12 mouse cellular contexts compared by ENCODE assay signal in genomic region chr12:100985793-100986157, GRCm38 (mm10).
"Had no signal": no experiment of that assay in that cellular context is flagged by ENCODE, and none has a peak within 500 bp of the region (broad histone marks: within the 10 kb centered on the region; RNA-seq: fewer than 3 reads in every experiment).

No protein-coding gene starts in this region.

- H3K27ac ChIP-seq: intestine, embryonic 15.5 days; kidney, postnatal 0 days; liver, embryonic 13.5 days; neural tube, embryonic 12.5 days; stomach, embryonic 15.5 days had no signal

- H3K9me3 ChIP-seq: intestine, embryonic 15.5 days; liver, embryonic 13.5 days; lung, embryonic 15.5 days; neural tube, embryonic 12.5 days; stomach, embryonic 15.5 days had no signal

- H3K27me3 ChIP-seq: intestine, embryonic 15.5 days; liver, embryonic 13.5 days; lung, embryonic 15.5 days; stomach, embryonic 15.5 days had no signal

- H3K4me3 ChIP-seq: intestine, embryonic 15.5 days; liver, embryonic 13.5 days; lung, embryonic 15.5 days; neural tube, embryonic 12.5 days; stomach, embryonic 15.5 days had no signal

- H3K9ac ChIP-seq: intestine, embryonic 15.5 days; lung, embryonic 15.5 days; neural tube, embryonic 12.5 days; stomach, embryonic 15.5 days had no signal

- H3K4me2 ChIP-seq: intestine, embryonic 15.5 days; liver, embryonic 13.5 days; lung, embryonic 15.5 days; midbrain, embryonic 11.5 days; neural tube, embryonic 12.5 days; stomach, embryonic 15.5 days had no signal

- DNase-seq: kidney, adult 2 months; kidney, postnatal 25 days; liver, embryonic 13.5 days; retina, postnatal 1 day; spleen, adult 18-20 months; thymus, postnatal 25 days had no signal

- H3K36me3 ChIP-seq: intestine, embryonic 15.5 days; lung, embryonic 15.5 days; neural tube, embryonic 12.5 days; stomach, embryonic 15.5 days had no signal
